Mouse (Mus musculus) erythroblast, embryonic 14.5 days (primary cell): ENCODE data around the gene Gpr156. TPM values are rescaled to one million over a fixed set of nuclear protein-coding genes. Genes with fewer than 3 reads are reported as not detected.
"Not testable (repeated sequence)": the region's sequence is repeated elsewhere in the genome, so short reads cannot be mapped to it uniquely, and the experiment has no call there.

ENCODE experiments used
- H3K27me3 ChIP-seq: 2 replicates; pipeline ENCODE4 v1.6.1; 2012; ENCODE audit warnings: inconsistent platforms; ENCODE audit not compliant: control insufficient read depth
- H3K36me3 ChIP-seq: 2 replicates; pipeline ENCODE4 v1.6.1; 2012; ENCODE audit warnings: mild to moderate bottlenecking, inconsistent platforms; ENCODE audit not compliant: control insufficient read depth
- H3K4me1 ChIP-seq: 2 replicates; pipeline ENCODE4 v1.6.1; 2012; ENCODE audit warnings: inconsistent platforms; ENCODE audit not compliant: control insufficient read depth
- H3K4me3 ChIP-seq: replicated peaks from 2 replicates; pipeline ENCODE3; 2012; ENCODE audit warnings: moderate library complexity, mild to moderate bottlenecking, inconsistent platforms
- H3K9me3 ChIP-seq: 2 replicates; pipeline ENCODE4 v1.6.1; 2012; ENCODE audit warnings: low read length, inconsistent platforms, mixed read lengths; ENCODE audit not compliant: control insufficient read depth
- GATA1 ChIP-seq: IDR thresholded peaks from 2 replicates; pipeline ENCODE4 v1.6.1; 2012; ENCODE audit warnings: low read length, inconsistent platforms, mixed read lengths
- TAL1 ChIP-seq: IDR thresholded peaks from 3 replicates; pipeline ENCODE4 v1.6.1; 2012; ENCODE audit warnings: low read length, inconsistent platforms, mixed read lengths
- polyA plus RNA-seq: library from polyadenylated mRNA; stranded (reverse); fragments of >175 nt; gene quantifications from 2 replicates; pipeline ENCODE4 v1.2.3, GENCODE M21; 2012

The Gpr156 gene
- polyA plus RNA-seq, 1 experiment, result not detected

DNA sequence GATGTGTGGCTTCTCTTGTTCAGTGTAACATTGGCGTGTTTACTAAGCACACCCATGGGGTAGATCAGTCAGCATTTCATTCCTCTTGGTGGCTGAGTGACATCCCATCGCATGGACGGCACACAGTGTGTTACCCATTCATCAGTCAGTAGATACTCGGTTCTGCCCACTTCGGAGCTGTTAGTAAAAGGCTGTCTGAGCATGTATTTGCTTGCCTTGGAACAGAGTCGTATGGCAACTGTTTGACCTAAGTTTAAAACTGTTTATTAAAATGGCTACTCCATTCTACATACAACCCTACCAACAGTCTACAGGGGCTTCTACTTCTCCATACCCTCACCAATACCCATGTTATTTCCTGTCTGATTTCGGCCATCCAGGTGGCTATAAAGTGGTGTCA, 50.6 kb downstream of the Gpr156 start:
- TF ChIP-seq TAL1 (no peak), GATA1 (no peak)
- no peaks in the 10 kb centered on the region for H3K27me3 ChIP-seq
- no peak overlapping the region for H3K4me3 ChIP-seq
- no peaks in the 10 kb centered on the region for H3K36me3 ChIP-seq
- H3K9me3 ChIP-seq, result peaks cover 2% of the 10 kb centered on the region; the same call in 1 of the 2 replicates
- H3K4me1 ChIP-seq, result peaks cover 24% of the 10 kb centered on the region

- no peaks in the 10 kb centered on the region for H3K27me3 ChIP-seq
- H3K4me1 ChIP-seq, result peaks cover 24% of the 10 kb centered on the region
- TF ChIP-seq TAL1, result no peak
- no peak for TF ChIP-seq GATA1
- no peak overlapping the region for H3K4me3 ChIP-seq
- H3K9me3 ChIP-seq, result peaks cover 2% of the 10 kb centered on the region; the same call in 1 of the 2 replicates
- H3K36me3 ChIP-seq, result no peaks in the 10 kb centered on the region
Measured at GRCm38 (mm10) chr16:37967415-37967814, 51.1 kb downstream of the Gpr156 start.

GRCm38 (mm10) chr16:37971522-37971921, 55.2 kb downstream of the Gpr156 start:
- no peaks in the 10 kb centered on the region for H3K27me3 ChIP-seq
- H3K4me3 ChIP-seq, result no peak overlapping the region
- H3K4me1 ChIP-seq, result peaks cover 24% of the 10 kb centered on the region
- H3K9me3 ChIP-seq, result peaks cover 2% of the 10 kb centered on the region; the same call in 1 of the 2 replicates
- no peaks in the 10 kb centered on the region for H3K36me3 ChIP-seq
- no peak for TF ChIP-seq TAL1
- TF ChIP-seq GATA1, result no peak

- Histone ChIP-seq H3K4me1 (peaks cover 23% of the 10 kb centered on the region), H3K4me3 (no peak overlapping the region), H3K9me3 (no peaks in the 10 kb centered on the region), H3K27me3 (no peaks in the 10 kb centered on the region), H3K36me3 (no peaks in the 10 kb centered on the region)
- TF ChIP-seq TAL1, result no peak
Measured at GRCm38 (mm10) chr16:37972357-37972756, 56.1 kb downstream of the Gpr156 start.

- peaks cover 16% of the 10 kb centered on the region for H3K4me1 ChIP-seq
Measured at GRCm38 (mm10) chr16:37973239-37973638, 56.9 kb downstream of the Gpr156 start.

GRCm38 (mm10) chr16:37973855-37974519, 57.7 kb downstream of the Gpr156 start:
- peaks cover 13% of the 10 kb centered on the region for H3K4me1 ChIP-seq
- TF ChIP-seq TAL1, result no peak
- TF ChIP-seq GATA1, result no peak
- no peaks in the 10 kb centered on the region for H3K9me3 ChIP-seq
- H3K27me3 ChIP-seq, result no peaks in the 10 kb centered on the region
- no peaks in the 10 kb centered on the region for H3K36me3 ChIP-seq
- H3K4me3 ChIP-seq, result no peak overlapping the region

More at GRCm38 (mm10) chr16:37973239-37973638, 56.9 kb downstream of the Gpr156 start:
- H3K27me3 ChIP-seq, H3K4me3 ChIP-seq, H3K9me3 ChIP-seq, H3K36me3 ChIP-seq: not testable (repeated sequence)

GRCm38 (mm10) chr16:37974520-37975340, 58.4 kb downstream of the Gpr156 start:
- Histone ChIP-seq H3K4me3 (no peak overlapping the region), H3K27me3 (no peaks in the 10 kb centered on the region), H3K9me3 (no peaks in the 10 kb centered on the region), H3K36me3 (no peaks in the 10 kb centered on the region), H3K4me1 (peaks cover 9% of the 10 kb centered on the region)
- TF ChIP-seq GATA1 (no peak), TAL1 (no peak)

- Histone ChIP-seq H3K27me3 (no peaks in the 10 kb centered on the region), H3K4me1 (no peaks in the 10 kb centered on the region), H3K36me3 (no peaks in the 10 kb centered on the region), H3K9me3 (no peaks in the 10 kb centered on the region), H3K4me3 (no peak overlapping the region)
- TF ChIP-seq TAL1 (no peak), GATA1 (no peak)
Measured at GRCm38 (mm10) chr16:37981907-37982306, 65.6 kb downstream of the Gpr156 start.

GRCm38 (mm10) chr16:37988211-37988865, 72.0 kb downstream of the Gpr156 start:
- Histone ChIP-seq H3K9me3 (no peaks in the 10 kb centered on the region), H3K36me3 (no peaks in the 10 kb centered on the region), H3K27me3 (no peaks in the 10 kb centered on the region), H3K4me1 (peaks cover 2% of the 10 kb centered on the region), H3K4me3 (no peak overlapping the region)
- TF ChIP-seq TAL1 (no peak), GATA1 (no peak)
